Mouse (Mus musculus) midbrain, embryonic 13.5 days (tissue): Measurements from ENCODE around the gene Tubgcp4. TPM values are rescaled to one million over a fixed set of nuclear protein-coding genes. Genes with fewer than 3 reads are reported as not detected.

Experiments
- ATAC-seq: fragments of 200-750 bp; cut with Nextera tagmentation; 2 replicates; pipeline ENCODE4 v1.8.0; 2017; ENCODE audit warnings: mild to moderate bottlenecking, moderate TSS enrichment, moderate library complexity
- H3K27ac ChIP-seq: fragments of 300-500 bp; sonication (generic); 2 replicates; pipeline ENCODE4 v1.5.1; 2015; ENCODE audit warnings: inconsistent platforms, mild to moderate bottlenecking, moderate library complexity
- H3K27me3 ChIP-seq: fragments of 300-500 bp; sonication (generic); 2 replicates; pipeline ENCODE4 v1.6.1; 2015; ENCODE audit warnings: mild to moderate bottlenecking, inconsistent platforms
- H3K36me3 ChIP-seq: fragments of 300-500 bp; sonication (generic); 2 replicates; pipeline ENCODE4 v1.6.1; 2015; ENCODE audit warnings: mild to moderate bottlenecking, inconsistent platforms
- H3K4me1 ChIP-seq: fragments of 300-500 bp; sonication (generic); replicated peaks from 2 replicates; pipeline ENCODE4 v1.6.1; 2015; ENCODE audit warnings: inconsistent platforms
- H3K4me2 ChIP-seq: fragments of 300-500 bp; sonication (generic); replicated peaks from 2 replicates; pipeline ENCODE4 v1.6.1; 2015; ENCODE audit warnings: moderate library complexity, mild to moderate bottlenecking, inconsistent platforms
- H3K4me3 ChIP-seq: fragments of 300-500 bp; sonication (generic); replicated peaks from 2 replicates; pipeline ENCODE4 v1.5.1; 2015; ENCODE audit warnings: mild to moderate bottlenecking, inconsistent platforms
- H3K9ac ChIP-seq: fragments of 300-500 bp; sonication (generic); replicated peaks from 2 replicates; pipeline ENCODE4 v1.6.1; 2015; ENCODE audit warnings: mild to moderate bottlenecking, inconsistent platforms
- H3K9me3 ChIP-seq: fragments of 300-500 bp; sonication (generic); 2 replicates; pipeline ENCODE4 v1.6.1; 2016; ENCODE audit warnings: mild to moderate bottlenecking, inconsistent platforms
- WGBS: fragments of 180-500 bp; shearing (Covaris S2); methylation state at CpG from one replicate; pipeline ENCODE4 v1.1.7; 2015; 5-methylcytosine and 5-hydroxymethylcytosine counted together
- polyA plus RNA-seq: library from polyadenylated mRNA; unstranded; fragments of >200 nt; fragmentation: Nextera tagmentation; extraction: Ambion mirVana; gene quantifications from 2 replicates; pipeline ENCODE4 v1.2.1, GENCODE M21; 2015

Gene Tubgcp4
- polyA plus RNA-seq, 1 experiment from 2014 or later = 63.9 TPM

GRCm38 (mm10) chr2:121153100-121153499 lies 17.4 kb upstream of the Tubgcp4 start:
- H3K36me3 ChIP-seq = peaks cover 52% of the 10 kb centered on the region
- 90% methylated on average over 3 of the region's 3 CpGs for WGBS

GRCm38 (mm10) chr2:121169173-121169572 lies 1.3 kb upstream of the Tubgcp4 start:
- no peak for ATAC-seq

More at GRCm38 (mm10) chr2:121153100-121153499, 17.4 kb upstream of the Tubgcp4 start:
- Histone ChIP-seq H3K4me1 (no peaks in the 10 kb centered on the region), H3K4me2 (no peak overlapping the region), H3K9ac (no peak overlapping the region), H3K9me3 (no peaks in the 10 kb centered on the region), H3K27ac (no peak overlapping the region), H3K4me3 (no peak overlapping the region), H3K27me3 (no peaks in the 10 kb centered on the region)
- ATAC-seq = no peak

GRCm38 (mm10) chr2:121169902-121170301 lies 552 bp upstream of the Tubgcp4 start:
- no peak overlapping the region for H3K27ac ChIP-seq
- H3K4me3 ChIP-seq = peak overlapping the region; percentile 59
- peak overlapping the region; percentile 73 for H3K9ac ChIP-seq
- ATAC-seq = no peak
- H3K9me3 ChIP-seq = no peaks in the 10 kb centered on the region
- peaks cover 39% of the 10 kb centered on the region for H3K4me1 ChIP-seq
- 7% methylated on average over 9 of the region's 9 CpGs for WGBS
- H3K36me3 ChIP-seq = peaks cover 22% of the 10 kb centered on the region
- no peaks in the 10 kb centered on the region for H3K27me3 ChIP-seq
- peak overlapping the region; percentile 89 for H3K4me2 ChIP-seq

More at GRCm38 (mm10) chr2:121169173-121169572, 1.3 kb upstream of the Tubgcp4 start:
- no peaks in the 10 kb centered on the region for H3K9me3 ChIP-seq
- peak overlapping the region; percentile 73 for H3K9ac ChIP-seq
- peaks cover 21% of the 10 kb centered on the region for H3K36me3 ChIP-seq
- H3K27ac ChIP-seq = no peak overlapping the region
- H3K4me2 ChIP-seq = peak overlapping the region; percentile 89
- peaks cover 39% of the 10 kb centered on the region for H3K4me1 ChIP-seq
- WGBS = 66% methylated on average over 4 of the region's 4 CpGs
- no peaks in the 10 kb centered on the region for H3K27me3 ChIP-seq
- H3K4me3 ChIP-seq = peak overlapping the region; percentile 59

- peak within 1 kb of the TSS; percentile 89 for H3K4me2 ChIP-seq
- H3K36me3 ChIP-seq = peaks cover 30% of the 10 kb centered on the region
- H3K9me3 ChIP-seq = no peaks in the 10 kb centered on the region
- H3K9ac ChIP-seq = peak within 1 kb of the TSS; percentile 73
- peaks cover 39% of the 10 kb centered on the region for H3K4me1 ChIP-seq
- ATAC-seq = peak; percentile 96
- H3K4me3 ChIP-seq = peak within 1 kb of the TSS; percentile 59
- peak within 1 kb of the TSS; percentile 83 for H3K27ac ChIP-seq
- H3K27me3 ChIP-seq = no peaks in the 10 kb centered on the region
- under 1% methylated on average over 66 of the region's 66 CpGs for WGBS
These were observed 707 bp downstream of the Tubgcp4 start, which contains the start of gene Zscan29 for GRCm38 (mm10) chr2:121170980-121171742. Zscan29 (minus strand) TSS chr2:121171125.

- H3K4me2 ChIP-seq = no peak overlapping the region
- H3K36me3 ChIP-seq = peaks cover 73% of the 10 kb centered on the region
- no peak overlapping the region for H3K27ac ChIP-seq
- ATAC-seq = no peak
- no peak overlapping the region for H3K4me3 ChIP-seq
- H3K9ac ChIP-seq = no peak overlapping the region
- H3K27me3 ChIP-seq = no peaks in the 10 kb centered on the region
- no peaks in the 10 kb centered on the region for H3K9me3 ChIP-seq
- H3K4me1 ChIP-seq = no peaks in the 10 kb centered on the region
- WGBS = 99% methylated on average over 3 of the region's 3 CpGs
These were observed 8.5 kb downstream of the Tubgcp4 start for GRCm38 (mm10) chr2:121178828-121179479.

GRCm38 (mm10) chr2:121183431-121183830 lies 13.0 kb downstream of the Tubgcp4 start:
- no peaks in the 10 kb centered on the region for H3K9me3 ChIP-seq
- no peak for ATAC-seq
- H3K4me2 ChIP-seq = no peak overlapping the region
- no peak overlapping the region for H3K27ac ChIP-seq
- no peak overlapping the region for H3K4me3 ChIP-seq
- WGBS = 91% methylated on average over 5 of the region's 5 CpGs
- peaks cover 69% of the 10 kb centered on the region for H3K36me3 ChIP-seq
- no peaks in the 10 kb centered on the region for H3K27me3 ChIP-seq
- H3K9ac ChIP-seq = no peak overlapping the region
- H3K4me1 ChIP-seq = no peaks in the 10 kb centered on the region

GRCm38 (mm10) chr2:121184142-121184541 lies 13.7 kb downstream of the Tubgcp4 start:
- H3K4me2 ChIP-seq = no peak overlapping the region

GRCm38 (mm10) chr2:121188530-121188929 lies 18.1 kb downstream of the Tubgcp4 start:
- H3K27ac ChIP-seq = no peak overlapping the region
- H3K27me3 ChIP-seq = no peaks in the 10 kb centered on the region
- no peak overlapping the region for H3K9ac ChIP-seq
- WGBS = 74% methylated on average over 1 of the region's 1 CpGs
- ATAC-seq = no peak
- no peaks in the 10 kb centered on the region for H3K9me3 ChIP-seq
- H3K4me3 ChIP-seq = no peak overlapping the region
- no peaks in the 10 kb centered on the region for H3K4me1 ChIP-seq
- no peak overlapping the region for H3K4me2 ChIP-seq
- peaks cover 89% of the 10 kb centered on the region for H3K36me3 ChIP-seq

More at GRCm38 (mm10) chr2:121184142-121184541, 13.7 kb downstream of the Tubgcp4 start:
- H3K9ac ChIP-seq = no peak overlapping the region
- peaks cover 69% of the 10 kb centered on the region for H3K36me3 ChIP-seq
- H3K9me3 ChIP-seq = no peaks in the 10 kb centered on the region
- WGBS = 95% methylated on average over 7 of the region's 7 CpGs
- no peaks in the 10 kb centered on the region for H3K4me1 ChIP-seq
- no peak overlapping the region for H3K27ac ChIP-seq
- no peak for ATAC-seq
- H3K27me3 ChIP-seq = no peaks in the 10 kb centered on the region
- H3K4me3 ChIP-seq = no peak overlapping the region

- H3K27me3 ChIP-seq = no peaks in the 10 kb centered on the region
- H3K36me3 ChIP-seq = peaks cover 96% of the 10 kb centered on the region
- no peaks in the 10 kb centered on the region for H3K9me3 ChIP-seq
- 94% methylated on average over 9 of the region's 9 CpGs for WGBS
- ATAC-seq = no peak
- H3K27ac ChIP-seq = no peak overlapping the region
- H3K9ac ChIP-seq = no peak overlapping the region
- H3K4me2 ChIP-seq = no peak overlapping the region
- no peak overlapping the region for H3K4me3 ChIP-seq
- no peaks in the 10 kb centered on the region for H3K4me1 ChIP-seq
These were observed 25.0 kb downstream of the Tubgcp4 start for GRCm38 (mm10) chr2:121195466-121195865.

GRCm38 (mm10) chr2:121204276-121204675 lies 33.8 kb downstream of the Tubgcp4 start:
- WGBS = 96% methylated on average over 17 of the region's 17 CpGs
- H3K36me3 ChIP-seq = peaks cover 97% of the 10 kb centered on the region
- ATAC-seq = no peak

GRCm38 (mm10) chr2:121206541-121206940 lies 36.1 kb downstream of the Tubgcp4 start:
- H3K4me3 ChIP-seq = no peak overlapping the region
- H3K9me3 ChIP-seq = no peaks in the 10 kb centered on the region
- H3K36me3 ChIP-seq = peaks cover 96% of the 10 kb centered on the region
- H3K4me2 ChIP-seq = no peak overlapping the region
- no peak overlapping the region for H3K27ac ChIP-seq
- H3K4me1 ChIP-seq = no peaks in the 10 kb centered on the region
- ATAC-seq = no peak
- H3K27me3 ChIP-seq = no peaks in the 10 kb centered on the region
- WGBS = 89% methylated on average over 3 of the region's 3 CpGs
- no peak overlapping the region for H3K9ac ChIP-seq

More at GRCm38 (mm10) chr2:121204276-121204675, 33.8 kb downstream of the Tubgcp4 start:
- H3K4me3 ChIP-seq = no peak overlapping the region
- no peaks in the 10 kb centered on the region for H3K27me3 ChIP-seq
- no peak overlapping the region for H3K27ac ChIP-seq
- H3K9ac ChIP-seq = no peak overlapping the region
- no peaks in the 10 kb centered on the region for H3K9me3 ChIP-seq
- no peaks in the 10 kb centered on the region for H3K4me1 ChIP-seq
- no peak overlapping the region for H3K4me2 ChIP-seq

- no peak overlapping the region for H3K4me3 ChIP-seq
- peaks cover 94% of the 10 kb centered on the region for H3K36me3 ChIP-seq
- no peaks in the 10 kb centered on the region for H3K27me3 ChIP-seq
These were observed 44.0 kb downstream of the Tubgcp4 start for GRCm38 (mm10) chr2:121214491-121214890.

More at GRCm38 (mm10) chr2:121214491-121214890, 44.0 kb downstream of the Tubgcp4 start:
- no peak for ATAC-seq
- H3K4me2 ChIP-seq = no peak overlapping the region
- 92% methylated on average over 3 of the region's 3 CpGs for WGBS
- H3K27ac ChIP-seq = no peak overlapping the region
- H3K9me3 ChIP-seq = no peaks in the 10 kb centered on the region
- 0 out of 2 replicates have a peak, but pooled peaks cover 2% of the 10 kb centered on the region for H3K4me1 ChIP-seq
- no peak overlapping the region for H3K9ac ChIP-seq
